Mouse (Mus musculus): ENCODE measurements around the gene Gm11037. TPM values are rescaled to one million over a fixed set of nuclear protein-coding genes. Genes with fewer than 3 reads are reported as not detected.

Gm11037 gene
- polyA plus RNA-seq, 1 experiment from 2014 or later: not detected

DNA sequence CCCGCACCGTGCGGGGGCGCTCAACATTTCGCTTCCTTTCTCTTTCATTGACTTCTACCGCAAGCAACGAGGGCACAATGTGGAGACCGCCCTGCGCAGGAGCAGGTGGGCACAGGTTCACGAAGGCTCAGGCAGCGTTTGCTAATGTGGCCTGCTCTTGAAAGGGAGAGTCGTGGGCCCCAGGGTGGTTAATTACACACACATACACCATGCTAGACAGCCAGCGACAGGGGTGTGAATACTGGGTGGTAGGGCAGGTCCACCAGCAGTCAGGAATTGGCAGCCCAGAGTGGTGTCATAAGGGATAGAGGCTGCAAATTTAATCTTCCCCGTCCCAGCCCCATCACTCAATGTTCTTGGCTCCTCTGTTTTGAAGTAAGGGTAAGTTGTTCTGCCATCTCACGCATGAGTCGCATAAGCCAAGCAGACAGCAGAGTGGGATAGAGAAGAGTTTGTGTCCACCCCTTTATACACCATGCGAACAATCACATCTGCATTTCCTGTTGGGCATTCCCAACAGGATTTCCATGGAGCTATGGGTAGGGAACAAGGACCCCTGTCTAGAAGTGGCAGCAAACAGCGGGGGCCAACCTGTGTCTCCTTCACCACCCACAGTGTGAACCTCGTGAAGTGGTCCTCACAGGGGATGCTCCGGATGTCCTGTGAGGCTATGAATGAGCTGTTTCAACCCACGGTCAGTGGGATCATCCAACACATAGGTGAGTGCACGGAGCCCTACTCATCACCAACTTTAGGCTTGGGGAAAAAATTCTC is 9.9 kb downstream of the Gm11037 start:
- Histone ChIP-seq H3K36me3 (replicated peaks) (peaks cover 31% of the 10 kb centered on the region; the same call in 1 of the 2 replicates), H3K9ac (no peak overlapping the region), H3K9me3 (no peaks in the 10 kb centered on the region), H3K27ac (no peak overlapping the region), H3K4me2 (no peak overlapping the region), H3K4me1 (no peaks in the 10 kb centered on the region), H3K27me3 (replicated peaks) (no peaks in the 10 kb centered on the region), H3K4me3 (no peak overlapping the region)
- WGBS: 72% methylated on average over 22 of the region's 22 CpGs
- ATAC-seq (replicated peaks): no peak

DNA sequence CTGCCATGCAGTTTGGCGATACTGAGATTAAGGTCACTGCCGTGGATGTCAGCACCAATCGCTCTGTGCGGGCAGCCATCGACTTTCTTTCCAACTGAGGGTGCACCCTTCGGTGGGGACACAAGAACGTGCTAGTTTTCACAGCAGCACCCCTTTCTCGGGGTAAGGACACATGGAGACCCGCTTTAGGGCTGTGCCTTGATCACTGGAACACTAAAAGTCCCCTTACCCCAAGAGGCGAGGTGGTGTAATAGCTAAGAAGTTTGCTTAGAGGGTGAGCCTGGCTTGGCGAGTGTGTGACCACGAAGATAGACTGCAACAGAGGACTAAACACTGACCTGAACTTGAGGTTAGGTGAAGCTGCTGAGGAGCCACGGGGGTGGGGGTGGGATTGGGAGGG is 11.8 kb downstream of the Gm11037 start:
- Histone ChIP-seq H3K27ac (no peak overlapping the region), H3K4me3 (no peak overlapping the region), H3K4me2 (no peak overlapping the region), H3K27me3 (replicated peaks) (no peaks in the 10 kb centered on the region), H3K9me3 (no peaks in the 10 kb centered on the region), H3K36me3 (replicated peaks) (peaks cover 37% of the 10 kb centered on the region), H3K4me1 (no peaks in the 10 kb centered on the region), H3K9ac (no peak overlapping the region)
- WGBS: 76% methylated on average over 13 of the region's 13 CpGs
- no peak for ATAC-seq (replicated peaks)

DNA sequence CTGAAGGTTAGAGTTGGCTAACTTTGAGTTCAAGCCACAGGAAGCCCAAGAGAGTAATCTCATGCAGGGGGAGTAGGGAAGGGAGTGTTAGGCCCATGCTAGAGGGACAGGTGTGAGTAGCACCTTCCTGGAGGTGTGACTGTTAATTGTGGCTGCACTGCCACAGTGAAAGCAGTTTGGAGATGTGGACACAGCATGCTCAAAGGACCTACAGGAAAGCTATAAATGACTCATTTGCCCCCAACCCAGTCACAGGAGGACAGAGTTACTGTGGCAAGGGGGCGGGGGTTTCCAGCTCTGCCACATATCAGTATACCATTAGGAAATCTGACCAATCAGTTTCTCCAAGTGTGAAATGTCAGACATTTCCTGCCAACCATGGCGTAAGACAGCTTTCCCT is 12.2 kb downstream of the Gm11037 start:
- Histone ChIP-seq H3K27me3 (replicated peaks) (no peaks in the 10 kb centered on the region), H3K9ac (no peak overlapping the region), H3K4me2 (no peak overlapping the region), H3K36me3 (replicated peaks) (peaks cover 37% of the 10 kb centered on the region), H3K4me1 (no peaks in the 10 kb centered on the region), H3K27ac (no peak overlapping the region), H3K9me3 (no peaks in the 10 kb centered on the region), H3K4me3 (no peak overlapping the region)
- 95% methylated on average over 2 of the region's 2 CpGs for WGBS
- ATAC-seq (replicated peaks): no peak

DNA sequence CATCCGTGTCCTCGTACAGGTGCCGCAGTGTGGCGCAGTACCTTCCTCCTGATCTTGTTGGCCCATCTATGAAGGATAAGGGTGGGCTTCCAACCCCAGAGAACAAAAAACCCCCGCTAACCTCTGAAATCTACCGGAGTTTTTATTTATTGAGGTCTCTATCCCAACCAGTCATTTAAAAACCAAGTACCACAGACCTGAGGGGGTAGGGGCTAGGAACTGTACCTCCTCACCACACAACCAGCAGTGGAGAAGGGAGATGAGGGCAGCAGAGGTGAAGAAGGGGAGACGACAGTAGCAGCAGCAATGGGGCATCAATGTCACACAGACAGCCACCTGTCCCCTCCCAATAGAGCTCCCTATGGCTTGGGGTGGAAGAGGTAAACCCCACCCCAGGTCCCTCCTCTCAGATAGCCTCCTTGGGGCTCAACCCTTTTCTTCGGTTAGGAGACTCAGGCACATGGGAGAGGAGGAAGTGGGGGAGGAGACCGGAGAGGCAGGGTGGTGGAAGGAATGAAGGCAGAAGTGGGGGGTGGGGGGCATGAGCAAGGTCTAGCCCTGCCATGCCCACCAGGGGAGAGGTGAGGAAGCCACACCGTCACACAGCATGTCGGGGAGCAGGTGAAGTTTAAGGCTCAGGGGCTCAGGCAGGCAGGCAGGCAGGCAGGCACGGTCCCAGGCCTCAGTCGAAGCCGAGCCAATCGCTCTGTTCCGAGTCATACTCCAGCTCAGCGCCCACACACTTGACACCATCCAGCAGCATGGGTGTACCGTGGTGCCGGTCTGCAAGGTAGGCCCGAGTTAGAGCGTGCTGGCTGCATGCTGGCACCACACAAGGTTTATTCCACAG is 13.1 kb downstream of the Gm11037 start:
- no peaks in the 10 kb centered on the region for H3K27me3 ChIP-seq (replicated peaks)
- H3K4me1 ChIP-seq: no peaks in the 10 kb centered on the region
- no peak overlapping the region for H3K4me2 ChIP-seq
- no peak overlapping the region for H3K27ac ChIP-seq
- H3K9ac ChIP-seq: no peak overlapping the region
- ATAC-seq (replicated peaks): no peak
- no peak overlapping the region for H3K4me3 ChIP-seq
- H3K36me3 ChIP-seq (replicated peaks): peaks cover 37% of the 10 kb centered on the region
- H3K9me3 ChIP-seq: no peaks in the 10 kb centered on the region
- 89% methylated on average over 21 of the region's 21 CpGs for WGBS

DNA sequence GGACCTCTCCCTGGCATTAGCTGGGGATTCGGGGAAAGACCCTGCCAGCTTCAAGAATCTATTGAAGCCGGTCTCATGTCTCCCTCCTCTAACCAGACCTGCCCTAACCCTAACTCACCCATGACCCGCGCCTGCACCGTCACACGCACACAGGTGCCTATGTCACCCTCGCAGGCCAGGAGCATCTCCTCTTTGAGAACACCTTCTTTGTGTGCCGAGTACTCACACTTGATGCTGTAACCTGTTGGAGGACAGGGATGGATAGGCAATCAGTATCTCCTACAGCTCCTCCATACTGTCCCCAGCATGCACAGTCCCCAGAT is 13.7 kb downstream of the Gm11037 start:
- ATAC-seq (replicated peaks): no peak
- WGBS: 95% methylated on average over 8 of the region's 8 CpGs
- H3K4me2 ChIP-seq: no peak overlapping the region
- no peak overlapping the region for H3K27ac ChIP-seq
- no peak overlapping the region for H3K9ac ChIP-seq
- H3K9me3 ChIP-seq: no peaks in the 10 kb centered on the region
- H3K4me3 ChIP-seq: no peak overlapping the region
- no peaks in the 10 kb centered on the region for H3K4me1 ChIP-seq
- H3K27me3 ChIP-seq (replicated peaks): no peaks in the 10 kb centered on the region
- peaks cover 37% of the 10 kb centered on the region for H3K36me3 ChIP-seq (replicated peaks)

DNA sequence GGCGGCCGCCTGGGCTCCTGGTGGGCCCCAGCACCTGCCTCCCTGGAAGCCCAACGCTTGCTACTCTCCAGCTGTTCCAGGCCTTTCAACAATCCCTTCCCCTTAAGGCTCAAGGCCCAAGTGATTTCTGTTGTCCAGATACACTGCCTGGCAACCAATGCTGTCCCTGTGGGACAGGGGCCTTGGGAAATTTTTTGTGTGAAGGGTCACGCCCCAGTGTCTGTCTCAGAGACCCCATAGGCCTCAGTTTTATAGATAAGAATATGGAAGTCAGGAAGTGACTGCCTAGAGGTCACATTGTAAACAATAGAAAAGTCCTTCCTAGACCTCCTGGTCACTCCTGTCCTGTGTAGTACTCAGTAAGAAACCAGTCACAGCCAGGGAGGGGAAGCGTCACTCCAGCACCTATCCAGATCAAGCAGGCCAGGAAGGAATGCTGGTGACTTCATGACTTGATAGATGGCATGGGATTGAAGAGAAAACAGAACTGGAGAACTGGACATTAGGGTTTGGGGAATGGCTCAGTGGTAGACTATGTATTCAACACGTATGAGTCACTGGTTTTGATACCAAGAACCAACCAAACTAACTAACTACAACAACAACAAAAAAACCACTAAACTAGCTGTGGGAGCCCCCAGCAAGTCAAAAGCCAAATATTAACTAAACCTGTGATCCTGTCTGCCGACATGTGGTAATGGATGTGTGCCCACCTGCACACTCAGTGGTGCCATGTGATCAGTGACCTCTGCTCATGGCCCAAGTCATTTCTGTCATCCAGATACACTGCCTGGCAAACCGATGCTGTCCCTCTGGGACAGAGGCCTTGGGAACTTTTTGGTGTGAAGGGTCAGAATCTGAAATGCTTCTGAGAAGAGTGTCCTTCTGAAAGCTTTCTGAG is 15.3 kb downstream of the Gm11037 start:
- no peak overlapping the region for H3K9ac ChIP-seq
- 94% methylated on average over 8 of the region's 8 CpGs for WGBS
- H3K27me3 ChIP-seq (replicated peaks): no peaks in the 10 kb centered on the region
- no peak overlapping the region for H3K4me3 ChIP-seq
- no peak for ATAC-seq (replicated peaks)
- H3K36me3 ChIP-seq (replicated peaks): peaks cover 37% of the 10 kb centered on the region
- no peaks in the 10 kb centered on the region for H3K4me1 ChIP-seq
- H3K4me2 ChIP-seq: no peak overlapping the region
- H3K27ac ChIP-seq: no peak overlapping the region
- H3K9me3 ChIP-seq: no peaks in the 10 kb centered on the region

DNA sequence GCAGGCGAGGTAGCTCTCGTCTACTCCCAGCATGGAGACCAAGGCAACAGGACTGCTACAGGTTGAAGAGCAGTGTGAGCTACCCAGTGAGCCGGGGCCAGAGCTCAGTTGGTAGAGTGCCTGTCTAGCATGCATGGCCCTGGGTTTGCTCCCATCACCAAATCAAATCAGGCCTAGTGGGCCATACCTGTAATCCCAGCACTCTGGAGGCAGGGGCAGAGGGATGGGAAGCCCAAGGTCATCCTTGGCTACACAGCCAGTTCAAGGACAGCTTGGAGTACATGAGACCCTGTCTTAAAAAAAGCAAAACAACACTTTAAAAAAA is 15.9 kb downstream of the Gm11037 start:
- Histone ChIP-seq H3K9me3 (no peaks in the 10 kb centered on the region), H3K4me3 (no peak overlapping the region), H3K4me1 (no peaks in the 10 kb centered on the region), H3K27ac (no peak overlapping the region), H3K4me2 (no peak overlapping the region), H3K9ac (no peak overlapping the region), H3K27me3 (replicated peaks) (no peaks in the 10 kb centered on the region), H3K36me3 (replicated peaks) (peaks cover 37% of the 10 kb centered on the region)
- ATAC-seq (replicated peaks): no peak
- WGBS: 96% methylated on average over 3 of the region's 3 CpGs

DNA sequence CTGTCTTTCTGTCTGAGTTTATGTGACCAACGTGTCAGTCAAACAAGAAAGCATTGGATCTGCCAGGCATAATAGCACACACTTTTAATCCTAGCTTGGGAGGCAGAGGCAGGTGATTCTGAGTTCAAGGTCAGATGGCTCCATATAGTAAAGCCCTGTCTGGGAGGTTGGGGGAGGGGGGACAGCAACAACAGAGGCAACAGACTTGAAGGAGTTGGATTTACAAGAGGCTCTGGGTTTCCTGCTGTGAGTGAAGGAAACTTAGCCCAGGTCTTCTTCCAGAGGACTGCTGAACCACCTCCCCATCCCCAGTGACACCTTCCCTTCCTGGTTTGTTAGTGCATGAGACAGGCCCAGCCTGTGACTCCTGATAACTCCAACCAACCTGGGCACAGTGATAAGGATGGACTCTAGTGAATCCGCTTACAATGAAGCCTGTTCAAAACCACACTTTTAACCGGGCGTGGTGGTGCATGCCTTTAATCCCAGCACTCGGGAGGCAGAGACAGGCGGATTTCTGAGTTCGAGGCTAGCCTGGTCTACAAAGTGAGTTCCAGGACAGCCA is 19.0 kb downstream of the Gm11037 start:
- H3K27ac ChIP-seq: no peak overlapping the region
- no peaks in the 10 kb centered on the region for H3K27me3 ChIP-seq (replicated peaks)
- H3K4me3 ChIP-seq: no peak overlapping the region
- H3K4me1 ChIP-seq: peaks cover 6% of the 10 kb centered on the region
- H3K9me3 ChIP-seq: no peaks in the 10 kb centered on the region
- no peak overlapping the region for H3K4me2 ChIP-seq
- WGBS: 87% methylated on average over 7 of the region's 7 CpGs
- no peak for ATAC-seq (replicated peaks)
- H3K9ac ChIP-seq: no peak overlapping the region
- peaks cover 15% of the 10 kb centered on the region for H3K36me3 ChIP-seq (replicated peaks)

DNA sequence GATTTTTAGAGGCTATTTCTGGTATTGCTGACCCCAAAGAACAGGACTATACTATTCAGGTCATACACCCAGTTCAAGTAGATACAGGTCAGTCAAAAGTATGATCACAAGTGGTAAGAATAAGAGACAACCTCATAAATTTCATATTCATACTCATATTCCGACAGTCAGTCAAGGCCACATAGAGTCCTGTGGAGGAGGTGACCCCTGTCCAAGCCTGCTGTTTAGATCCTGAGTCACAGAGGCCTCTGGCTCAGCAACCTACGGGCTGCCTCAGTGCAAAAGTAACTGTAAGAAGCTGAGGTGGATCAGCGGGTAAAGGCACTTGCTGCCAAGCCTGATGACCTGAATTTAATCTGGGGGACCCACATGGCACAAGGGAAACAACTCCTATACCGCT is 20.7 kb downstream of the Gm11037 start:
- Histone ChIP-seq H3K4me3 (no peak overlapping the region), H3K4me1 (peaks cover 24% of the 10 kb centered on the region), H3K27ac (no peak overlapping the region), H3K4me2 (no peak overlapping the region), H3K27me3 (replicated peaks) (no peaks in the 10 kb centered on the region), H3K36me3 (replicated peaks) (peaks cover 3% of the 10 kb centered on the region), H3K9ac (no peak overlapping the region), H3K9me3 (no peaks in the 10 kb centered on the region)
- 91% methylated on average over 4 of the region's 4 CpGs for WGBS
- no peak for ATAC-seq (replicated peaks)

DNA sequence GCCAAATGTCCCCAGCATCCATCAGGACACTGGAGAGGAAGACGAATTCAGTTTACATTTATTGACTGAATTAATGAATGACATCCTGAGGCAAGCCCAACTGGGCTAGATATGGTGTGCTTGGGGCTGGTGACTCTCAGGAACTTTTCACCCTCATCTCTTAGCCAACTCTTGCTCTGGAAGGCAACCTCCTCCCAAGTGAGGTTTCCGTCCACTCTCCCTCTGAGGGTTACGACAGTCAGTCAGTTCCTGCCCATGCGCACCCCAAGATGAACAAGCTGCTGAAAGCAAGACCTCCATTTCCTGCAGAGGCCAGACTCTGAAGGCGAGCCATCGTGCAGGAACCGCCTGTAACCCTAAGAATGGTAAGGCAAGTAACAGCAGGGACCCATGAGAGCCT is 23.7 kb downstream of the Gm11037 start:
- peaks cover 33% of the 10 kb centered on the region for H3K4me1 ChIP-seq
- no peak overlapping the region; the same call in 1 of the 2 replicates for H3K9ac ChIP-seq
- no peak for ATAC-seq (replicated peaks)
- H3K27me3 ChIP-seq (replicated peaks): no peaks in the 10 kb centered on the region
- no peak overlapping the region for H3K4me3 ChIP-seq
- H3K9me3 ChIP-seq: no peaks in the 10 kb centered on the region
- no peak overlapping the region for H3K27ac ChIP-seq
- 96% methylated on average over 7 of the region's 7 CpGs for WGBS
- no peaks in the 10 kb centered on the region; the same call in 1 of the 2 replicates for H3K36me3 ChIP-seq (replicated peaks)
- no peak overlapping the region for H3K4me2 ChIP-seq

DNA sequence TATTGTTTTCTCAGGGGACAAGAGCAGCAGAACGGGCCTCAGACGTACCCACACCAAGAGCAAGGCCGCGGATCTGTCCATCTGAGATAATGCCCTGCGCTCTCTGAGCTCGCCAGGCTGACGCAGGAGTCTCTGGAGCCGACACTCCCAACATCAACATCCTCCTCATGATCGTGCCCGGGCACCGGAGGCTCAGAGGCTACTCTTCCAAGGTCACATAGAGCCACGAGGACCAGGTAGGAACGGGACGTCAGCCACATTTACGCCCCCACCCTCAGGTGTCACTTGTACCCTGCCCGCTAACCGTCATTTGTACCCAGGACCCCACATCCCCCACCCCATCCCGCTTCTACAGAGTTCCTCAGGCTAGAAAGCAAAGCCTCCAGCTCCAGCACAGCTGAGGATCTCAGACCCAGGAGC is 26.2 kb downstream of the Gm11037 start:
- WGBS: 0% methylated on average over 18 of the region's 18 CpGs

More for the DNA sequence above, 26.2 kb downstream of the Gm11037 start:
- Histone ChIP-seq H3K4me1 (peaks cover 33% of the 10 kb centered on the region), H3K36me3 (replicated peaks) (no peaks in the 10 kb centered on the region), H3K4me3 (peak overlapping the region; percentile 82), H3K27me3 (replicated peaks) (no peaks in the 10 kb centered on the region), H3K9ac (peak overlapping the region; percentile 79), H3K27ac (peak overlapping the region; percentile 91), H3K4me2 (peak overlapping the region; percentile 78), H3K9me3 (no peaks in the 10 kb centered on the region)
- ATAC-seq (replicated peaks): peak; percentile 80

Measured in midbrain, embryonic 15.5 days (tissue).